Mouse (Mus musculus): ENCODE measurements around the gene Lcn12. TPM values are rescaled to one million over a fixed set of nuclear protein-coding genes. Genes with fewer than 3 reads are reported as not detected.

Lcn12 gene
- polyA plus RNA-seq, 1 experiment from 2014 or later: not detected

DNA sequence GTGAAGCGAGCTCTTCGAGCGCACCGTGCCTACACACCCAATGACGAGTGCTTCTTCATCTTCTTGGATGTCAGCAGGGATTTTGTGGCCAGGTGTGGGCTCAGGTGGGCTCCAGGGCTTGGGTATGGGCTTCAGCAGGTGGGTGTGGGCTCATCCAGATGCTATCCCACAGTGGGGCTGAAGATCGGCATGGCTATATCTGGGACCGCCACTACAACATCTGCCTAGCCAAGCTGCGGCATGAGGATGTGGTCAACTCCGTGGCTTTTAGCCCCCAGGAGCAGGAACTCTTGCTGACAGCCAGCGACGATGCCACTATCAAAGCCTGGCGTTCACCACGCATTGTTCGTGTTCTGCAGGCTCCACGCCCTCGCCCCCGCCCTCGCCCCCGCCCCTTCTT lies 10.8 kb upstream of the Lcn12 start:
- no peaks in the 10 kb centered on the region for H3K9me3 ChIP-seq
- 94% methylated on average over 19 of the region's 19 CpGs for WGBS
- ATAC-seq (ENCODE audit: low read depth): no peak
- no peak overlapping the region for H3K4me3 ChIP-seq
- no peaks in the 10 kb centered on the region for H3K27me3 ChIP-seq
- peaks cover 37% of the 10 kb centered on the region for H3K36me3 ChIP-seq
- no peak overlapping the region for H3K27ac ChIP-seq (replicated peaks)
- H3K9ac ChIP-seq: no peak overlapping the region
- H3K4me1 ChIP-seq (replicated peaks): peaks cover 18% of the 10 kb centered on the region
- H3K4me2 ChIP-seq: no peak overlapping the region

DNA sequence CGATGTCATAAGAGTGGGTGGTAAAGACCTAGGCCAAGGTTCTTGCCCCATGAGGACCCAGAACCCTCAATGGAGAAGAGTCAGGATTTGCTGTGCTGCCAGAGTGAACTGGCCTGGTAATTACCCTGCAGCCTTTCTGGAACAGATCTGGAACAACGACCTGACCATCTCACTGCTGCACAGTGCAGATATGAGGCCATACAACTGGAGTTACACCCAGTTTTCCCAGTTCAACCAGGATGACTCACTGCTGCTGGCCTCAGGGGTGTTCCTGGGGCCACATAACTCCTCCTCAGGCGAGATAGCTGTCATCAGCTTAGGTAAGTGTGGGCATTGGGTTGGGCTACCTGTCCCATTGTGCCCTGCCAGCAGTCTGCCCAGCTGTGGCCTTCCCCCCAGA lies 9.0 kb upstream of the Lcn12 start:
- no peak overlapping the region for H3K4me3 ChIP-seq
- no peaks in the 10 kb centered on the region for H3K27me3 ChIP-seq
- H3K4me1 ChIP-seq (replicated peaks): peaks cover 18% of the 10 kb centered on the region
- no peak overlapping the region for H3K4me2 ChIP-seq
- no peak overlapping the region for H3K9ac ChIP-seq
- WGBS: 85% methylated on average over 3 of the region's 3 CpGs
- H3K36me3 ChIP-seq: peaks cover 37% of the 10 kb centered on the region
- ATAC-seq (ENCODE audit: low read depth): no peak
- H3K27ac ChIP-seq (replicated peaks): no peak overlapping the region
- H3K9me3 ChIP-seq: no peaks in the 10 kb centered on the region

DNA sequence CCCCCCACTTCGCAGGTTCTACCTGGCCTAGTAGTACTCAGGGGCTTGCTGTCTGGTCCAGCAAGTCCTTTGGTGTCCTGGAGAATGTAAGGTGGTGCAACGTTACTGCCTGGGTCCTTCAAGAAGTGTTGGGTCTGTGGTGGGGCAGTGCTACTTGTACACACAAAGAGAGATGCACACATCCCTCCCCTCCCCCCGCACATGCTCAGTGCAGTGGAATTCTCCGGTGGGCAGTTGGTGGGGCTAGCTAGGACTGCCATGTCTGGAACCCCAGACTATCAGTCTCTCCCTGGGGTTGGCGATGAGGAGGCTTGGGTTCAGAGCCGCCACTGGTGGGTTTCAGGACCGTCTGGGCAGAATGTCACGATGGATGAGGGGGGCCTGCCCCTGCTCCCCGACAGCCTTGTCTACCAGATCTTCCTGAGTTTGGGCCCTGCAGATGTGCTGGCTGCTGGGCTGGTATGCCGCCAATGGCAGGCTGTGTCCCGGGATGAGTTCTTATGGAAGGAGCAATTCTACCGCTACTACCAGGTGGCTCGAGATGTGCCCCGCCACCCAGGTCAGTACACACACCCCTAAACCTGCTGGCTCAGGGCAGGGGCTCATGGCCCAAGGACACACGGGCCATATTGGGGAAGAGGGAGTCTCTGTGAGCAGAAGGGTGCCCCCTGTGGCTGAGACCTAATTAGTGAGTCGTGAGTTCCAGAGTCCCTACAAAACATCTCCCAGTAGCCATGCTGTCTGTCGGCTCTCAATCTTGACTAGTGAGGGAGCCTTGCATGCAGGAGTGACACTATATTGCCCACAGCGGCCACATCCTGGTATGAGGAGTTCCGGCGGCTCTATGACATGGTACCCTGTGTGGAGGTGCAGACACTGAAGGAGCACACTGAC lies 8.1 kb upstream of the Lcn12 start, which contains the start of gene C8g:
TSS of gene C8g (minus strand) at position 127 of the 894 bp plus-strand sequence.
- peak within 1 kb of the TSS; percentile 100 for H3K4me2 ChIP-seq
- peak; percentile 4; the same call in 1 of the 2 replicates for ATAC-seq (ENCODE audit: low read depth)
- H3K4me1 ChIP-seq (replicated peaks): peaks cover 18% of the 10 kb centered on the region
- peak within 1 kb of the TSS; percentile 93 for H3K4me3 ChIP-seq
- no peaks in the 10 kb centered on the region for H3K9me3 ChIP-seq
- no peaks in the 10 kb centered on the region for H3K27me3 ChIP-seq
- H3K36me3 ChIP-seq: peaks cover 37% of the 10 kb centered on the region
- H3K9ac ChIP-seq: peak within 1 kb of the TSS; percentile 99
- H3K27ac ChIP-seq (replicated peaks): peak within 1 kb of the TSS; percentile 84
- WGBS: 77% methylated on average over 20 of the region's 20 CpGs

DNA sequence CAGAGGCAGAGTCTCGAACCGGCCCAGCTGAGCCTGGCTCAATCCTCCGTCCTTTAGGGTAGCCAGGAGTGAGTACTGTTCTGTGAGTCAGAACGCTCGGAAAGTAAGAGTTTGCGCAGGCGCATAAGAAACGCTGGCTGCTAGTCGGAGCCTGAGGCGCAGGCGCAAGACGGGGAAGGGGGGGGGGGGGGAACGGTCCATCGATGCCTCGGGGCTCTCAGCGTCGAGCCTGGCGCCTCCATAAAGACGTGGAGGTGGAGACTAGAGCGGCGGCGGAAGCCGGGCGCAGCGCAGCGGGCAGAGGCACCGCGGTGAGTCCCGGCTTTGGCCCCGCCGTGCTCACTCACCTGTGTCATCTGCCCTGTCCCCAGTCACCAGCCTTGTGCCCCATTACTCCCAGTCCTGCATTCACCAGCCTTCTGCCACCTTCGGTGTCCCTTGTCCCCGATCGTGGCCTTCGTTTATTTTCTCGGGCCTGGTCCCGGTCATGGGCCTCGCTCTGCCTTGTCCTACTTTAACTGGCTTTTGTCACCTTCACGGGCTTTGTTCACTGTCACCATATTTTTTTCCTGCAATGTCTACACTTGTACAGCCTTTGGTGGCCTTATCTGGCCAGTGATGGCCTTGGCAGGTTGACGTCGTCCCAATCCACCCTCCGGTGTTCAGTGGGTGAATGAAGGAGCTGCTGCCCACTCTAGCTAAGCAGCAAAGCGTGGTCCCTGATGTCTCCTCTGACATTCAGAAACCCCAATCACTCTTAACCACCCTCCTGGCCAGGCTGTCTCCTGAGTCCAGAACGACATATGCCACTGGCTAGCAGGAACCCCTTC lies 7.1 kb upstream of the Lcn12 start, which contains the start of gene Fbxw5:
TSS of gene Fbxw5 (plus strand) at position 175 of the 830 bp plus-strand sequence.
- ATAC-seq (ENCODE audit: low read depth): peak; percentile 87
- Histone ChIP-seq H3K27ac (replicated peaks) (peak within 1 kb of the TSS; percentile 84), H3K4me3 (peak within 1 kb of the TSS; percentile 93), H3K4me1 (replicated peaks) (peaks cover 18% of the 10 kb centered on the region), H3K27me3 (no peaks in the 10 kb centered on the region), H3K4me2 (peak within 1 kb of the TSS; percentile 100), H3K9ac (peak within 1 kb of the TSS; percentile 99), H3K9me3 (no peaks in the 10 kb centered on the region), H3K36me3 (peaks cover 32% of the 10 kb centered on the region)
- 2% methylated on average over 37 of the region's 44 CpGs for WGBS

DNA sequence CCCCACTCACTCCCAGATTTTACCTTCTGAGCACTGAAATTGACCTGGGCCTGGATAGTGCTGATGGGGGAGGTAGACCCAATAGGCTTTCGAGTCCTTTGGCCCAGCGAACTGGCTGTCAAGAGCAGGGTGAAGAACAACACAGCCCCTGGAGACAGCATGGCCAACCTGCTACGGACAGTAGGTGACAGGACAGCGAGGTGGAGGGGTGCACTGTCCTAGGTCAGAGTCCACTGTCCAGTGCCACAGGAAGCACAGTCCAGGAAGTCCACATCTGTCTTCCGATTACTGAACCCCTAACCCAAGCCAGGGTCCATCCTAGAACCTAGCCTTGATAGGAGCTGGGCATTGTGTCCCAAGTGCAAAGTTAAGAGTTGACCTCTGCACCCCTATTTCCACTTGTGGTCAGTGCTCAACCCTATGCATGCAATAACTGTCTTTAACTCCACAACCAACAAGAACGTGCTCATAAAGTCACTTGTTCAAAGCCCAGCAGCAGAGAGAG lies 6.4 kb upstream of the Lcn12 start:
- H3K4me2 ChIP-seq: peak overlapping the region; percentile 100
- no peaks in the 10 kb centered on the region for H3K9me3 ChIP-seq
- H3K27me3 ChIP-seq: no peaks in the 10 kb centered on the region
- peak overlapping the region; percentile 58 for H3K9ac ChIP-seq
- no peak overlapping the region for H3K27ac ChIP-seq (replicated peaks)
- H3K4me3 ChIP-seq: peak overlapping the region; percentile 93
- ATAC-seq (ENCODE audit: low read depth): peak; percentile 19
- peaks cover 26% of the 10 kb centered on the region for H3K36me3 ChIP-seq
- WGBS: 71% methylated on average over 6 of the region's 6 CpGs
- H3K4me1 ChIP-seq (replicated peaks): peaks cover 18% of the 10 kb centered on the region

DNA sequence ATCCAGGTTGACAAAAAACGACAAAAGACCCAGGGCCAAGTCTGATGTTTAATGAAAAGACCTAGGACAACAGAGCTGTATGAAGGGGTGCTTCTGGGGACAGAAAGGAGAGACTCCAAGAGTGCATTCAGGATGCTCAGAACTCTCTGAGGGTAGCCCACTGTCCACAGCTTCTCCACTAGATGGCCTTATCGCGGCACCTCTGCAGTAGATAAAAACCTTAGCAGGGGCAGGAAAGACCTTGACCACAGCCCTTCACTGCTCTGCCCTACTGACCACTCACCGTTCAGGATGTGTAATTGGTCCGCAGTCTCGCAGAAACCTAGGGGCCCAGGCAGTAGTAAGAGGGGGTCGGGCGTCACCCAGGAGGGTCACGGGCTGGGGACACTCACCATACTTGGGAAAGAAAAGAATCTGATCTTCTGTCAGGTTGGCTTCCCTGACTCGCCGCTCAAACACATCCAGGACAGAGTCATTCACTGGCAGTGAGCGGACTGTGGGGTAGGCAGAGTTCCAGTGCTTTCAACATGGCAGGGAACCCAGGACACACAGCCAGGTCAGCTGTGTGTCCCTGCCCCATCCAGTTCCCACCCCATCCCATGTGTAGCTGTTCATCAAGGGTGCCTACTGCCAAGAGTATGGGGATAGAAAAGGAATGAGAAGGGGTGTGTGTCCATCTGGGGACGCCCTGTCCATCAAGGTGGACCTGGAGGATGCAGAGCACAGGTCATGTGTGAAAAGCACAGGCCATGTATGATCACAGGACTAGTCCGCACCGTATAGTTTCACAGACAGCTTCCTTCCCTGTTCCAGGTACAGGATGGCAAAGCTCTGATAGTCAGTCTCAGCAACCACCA lies 5.1 kb upstream of the Lcn12 start:
- WGBS: 73% methylated on average over 15 of the region's 15 CpGs
- Histone ChIP-seq H3K4me2 (no peak overlapping the region), H3K4me3 (no peak overlapping the region), H3K36me3 (peaks cover 13% of the 10 kb centered on the region), H3K4me1 (replicated peaks) (peaks cover 18% of the 10 kb centered on the region), H3K27ac (replicated peaks) (no peak overlapping the region), H3K9me3 (no peaks in the 10 kb centered on the region), H3K27me3 (no peaks in the 10 kb centered on the region), H3K9ac (no peak overlapping the region)
- no peak for ATAC-seq (ENCODE audit: low read depth)

DNA sequence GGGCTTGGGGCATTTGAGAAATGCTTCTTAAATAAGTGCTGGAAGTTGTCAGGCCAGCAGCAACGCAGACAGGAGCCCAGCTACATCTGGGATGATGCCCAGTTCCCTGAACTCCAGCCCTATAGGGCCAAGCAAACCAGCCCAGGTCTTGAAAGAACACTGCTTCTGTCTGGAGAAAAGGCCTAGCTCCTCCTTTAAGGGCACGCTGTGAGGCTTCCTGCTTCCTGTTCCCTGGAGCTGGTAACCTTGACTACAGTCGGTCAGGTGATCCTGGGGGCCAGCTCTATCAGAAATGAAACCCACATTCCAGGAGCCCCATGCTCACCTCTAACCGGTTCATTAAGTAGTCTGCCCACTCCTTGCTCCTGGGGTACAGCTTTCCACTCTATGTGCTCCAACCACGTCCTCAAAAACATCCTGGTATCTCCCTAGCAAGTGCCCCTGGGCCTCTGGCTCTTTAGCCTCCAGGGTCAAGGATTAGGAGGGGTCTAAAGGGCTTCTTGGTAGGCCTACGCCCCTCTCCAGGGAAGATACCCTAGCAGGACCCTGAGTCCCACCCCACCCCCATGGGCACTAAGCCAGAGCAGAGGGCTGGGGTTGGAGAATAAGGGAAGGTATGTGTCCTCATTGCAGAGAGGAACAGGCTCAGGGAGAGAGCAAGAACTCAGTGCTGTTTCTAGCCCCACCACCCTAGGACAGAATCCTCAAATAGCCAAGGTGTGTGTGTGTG lies 4.3 kb upstream of the Lcn12 start:
- H3K36me3 ChIP-seq: peaks cover 4% of the 10 kb centered on the region
- no peak overlapping the region for H3K27ac ChIP-seq (replicated peaks)
- no peak overlapping the region for H3K4me2 ChIP-seq
- H3K4me1 ChIP-seq (replicated peaks): peaks cover 18% of the 10 kb centered on the region
- H3K4me3 ChIP-seq: no peak overlapping the region
- peak overlapping the region; percentile 8; the same call in 1 of the 2 replicates for H3K9ac ChIP-seq
- H3K9me3 ChIP-seq: no peaks in the 10 kb centered on the region
- WGBS: 62% methylated on average over 6 of the region's 6 CpGs
- no peak for ATAC-seq (ENCODE audit: low read depth)
- no peaks in the 10 kb centered on the region for H3K27me3 ChIP-seq

DNA sequence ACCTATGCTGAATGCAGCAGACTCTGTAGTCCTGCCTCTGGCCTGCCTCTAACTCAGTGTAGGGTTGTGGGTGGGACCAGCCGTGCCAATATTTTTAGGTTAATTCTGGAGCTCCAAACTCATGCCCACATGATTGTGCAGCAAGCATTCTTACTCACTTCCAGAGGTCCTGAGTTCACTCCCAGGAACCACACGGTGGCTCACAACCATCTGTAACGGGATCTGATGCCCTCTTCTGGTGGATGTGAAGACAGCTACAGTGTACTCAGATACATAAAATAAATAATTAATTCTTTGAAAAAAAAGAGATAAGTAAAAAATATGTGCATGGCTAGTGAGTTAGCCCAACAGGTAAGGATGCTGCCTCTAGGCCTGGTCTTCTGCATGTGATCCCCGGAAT lies 2.8 kb upstream of the Lcn12 start:
- WGBS: 45% methylated on average over 4 of the region's 4 CpGs
- no peaks in the 10 kb centered on the region for H3K9me3 ChIP-seq
- no peak overlapping the region for H3K4me2 ChIP-seq
- no peaks in the 10 kb centered on the region for H3K27me3 ChIP-seq
- H3K9ac ChIP-seq: no peak overlapping the region
- H3K36me3 ChIP-seq: no peaks in the 10 kb centered on the region
- H3K27ac ChIP-seq (replicated peaks): no peak overlapping the region
- H3K4me1 ChIP-seq (replicated peaks): peaks cover 8% of the 10 kb centered on the region
- no peak overlapping the region for H3K4me3 ChIP-seq
- ATAC-seq (ENCODE audit: low read depth): no peak

DNA sequence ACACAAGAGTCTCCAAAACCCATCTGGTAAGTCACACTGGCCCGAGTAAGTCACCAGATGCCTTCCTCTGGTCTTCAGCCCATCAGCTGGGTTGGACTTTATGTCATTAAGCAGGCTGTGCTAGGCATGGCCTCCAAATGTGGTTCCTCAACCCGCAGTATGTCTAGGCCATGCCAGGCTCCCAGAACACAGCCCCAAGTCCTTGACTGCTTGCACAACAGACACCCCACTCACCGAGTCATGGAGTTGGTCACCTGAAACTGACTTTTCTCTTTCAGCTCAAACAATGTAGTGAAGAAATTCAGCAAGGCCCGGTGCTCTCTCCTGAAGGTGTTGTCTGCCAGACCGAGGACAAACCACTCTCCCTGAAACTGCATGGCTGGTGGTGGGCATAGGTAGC lies 723 bp downstream of the Lcn12 start:
- Histone ChIP-seq H3K4me3 (no peak overlapping the region), H3K9me3 (no peaks in the 10 kb centered on the region), H3K9ac (no peak overlapping the region), H3K27me3 (no peaks in the 10 kb centered on the region), H3K36me3 (no peaks in the 10 kb centered on the region), H3K27ac (replicated peaks) (no peak overlapping the region), H3K4me2 (no peak overlapping the region), H3K4me1 (replicated peaks) (no peaks in the 10 kb centered on the region)
- ATAC-seq (ENCODE audit: low read depth): no peak
- WGBS: 87% methylated on average over 5 of the region's 5 CpGs

DNA sequence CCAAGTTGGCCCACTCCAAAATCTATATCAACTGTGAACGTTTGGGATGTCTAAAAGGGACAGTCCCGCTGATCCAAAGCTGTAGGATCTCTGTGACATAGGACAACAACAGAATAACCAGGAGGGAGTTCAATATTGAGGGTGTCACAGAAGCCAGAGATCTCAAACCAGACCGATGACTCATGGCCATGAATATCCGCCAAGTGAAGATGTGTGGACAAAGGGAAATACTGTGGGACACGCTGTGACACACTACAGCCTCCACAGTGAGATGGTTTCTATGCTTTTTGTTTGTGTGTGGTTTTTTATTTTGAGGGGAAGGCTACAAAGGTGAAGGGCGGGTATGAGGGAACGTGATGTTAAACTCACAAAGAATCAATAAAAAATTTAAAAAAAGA lies 5.0 kb downstream of the Lcn12 start:
- Histone ChIP-seq H3K9me3 (no peaks in the 10 kb centered on the region), H3K27ac (replicated peaks) (no peak overlapping the region), H3K27me3 (no peaks in the 10 kb centered on the region), H3K4me2 (no peak overlapping the region), H3K9ac (no peak overlapping the region), H3K4me1 (replicated peaks) (no peaks in the 10 kb centered on the region), H3K36me3 (no peaks in the 10 kb centered on the region), H3K4me3 (no peak overlapping the region)
- ATAC-seq (ENCODE audit: low read depth): no peak
- 85% methylated on average over 7 of the region's 7 CpGs for WGBS
